Mouse (Mus musculus): ENCODE results near the gene Lilr4b.
"Not testable (repeated sequence)": the region's sequence is repeated elsewhere in the genome, so short reads cannot be mapped to it uniquely, and the experiment has no call there.

DNA sequence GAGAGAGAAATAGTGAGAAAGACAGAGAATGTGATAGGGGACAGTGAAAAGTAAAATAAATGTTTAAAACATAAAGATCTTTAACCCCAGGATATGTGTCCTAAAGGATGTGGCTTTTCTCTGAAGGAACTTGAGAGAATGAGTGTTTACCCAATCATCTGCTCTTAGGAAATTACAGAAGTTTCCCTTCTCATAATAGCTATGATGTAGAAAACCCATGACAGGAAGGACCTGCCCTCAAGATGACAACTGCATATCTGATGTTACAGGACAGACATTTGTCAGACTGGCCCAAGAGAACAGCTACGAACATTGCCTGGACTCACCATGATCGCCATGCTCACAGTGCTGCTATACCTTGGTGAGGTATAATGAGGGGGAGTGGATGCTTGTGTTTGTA is 10.3 kb downstream of the Lilr4b start, which contains the start of gene Lilrb4a:
- TF ChIP-seq CTCF (IDR thresholded peaks at IDR 0.05; ENCODE audit: extremely low read depth, insufficient read length, insufficient replicate concordance, low read depth, low read length); POLR2A (IDR thresholded peaks at IDR 0.05; ENCODE audit: low read depth, low read length): not testable (repeated sequence)

Data from small intestine, adult 2 months (tissue).